Mouse (Mus musculus) G1E-ER4 (cell line): Measurements from ENCODE around the gene Smg7. TPM values are rescaled to one million over a fixed set of nuclear protein-coding genes. Genes with fewer than 3 reads are reported as not detected.

ENCODE experiments used
- GATA1 ChIP-seq: IDR thresholded peaks from one replicate; pipeline ENCODE4 v1.8.0; 2012; ENCODE audit warnings: low read length, inconsistent platforms
- polyA plus RNA-seq: library from polyadenylated mRNA; stranded (reverse); fragments of >175 nt; gene quantifications from 2 replicates; pipeline ENCODE4 v1.2.3, GENCODE M21; 2012

The Smg7 gene
- polyA plus RNA-seq, 1 experiment: 5.5 TPM

GRCm38 (mm10) chr1:152821746-152822145 is 80.7 kb downstream of the Smg7 start:
- TF ChIP-seq GATA1: no peak

- no peak for TF ChIP-seq GATA1
These were observed 81.3 kb downstream of the Smg7 start for GRCm38 (mm10) chr1:152820911-152821695.

GRCm38 (mm10) chr1:152819558-152819957 is 82.9 kb downstream of the Smg7 start:
- TF ChIP-seq GATA1: no peak

- no peak for TF ChIP-seq GATA1
These were observed 84.7 kb downstream of the Smg7 start for GRCm38 (mm10) chr1:152817794-152818193.

GRCm38 (mm10) chr1:152817027-152817769 is 85.2 kb downstream of the Smg7 start:
- TF ChIP-seq GATA1: no peak

GRCm38 (mm10) chr1:152815265-152815701 is 87.2 kb downstream of the Smg7 start:
- TF ChIP-seq GATA1: no peak

GRCm38 (mm10) chr1:152810533-152811439 is 91.7 kb downstream of the Smg7 start:
- no peak for TF ChIP-seq GATA1

GRCm38 (mm10) chr1:152809541-152810252 is 92.7 kb downstream of the Smg7 start:
- TF ChIP-seq GATA1: no peak

- no peak for TF ChIP-seq GATA1
These were observed 94.1 kb downstream of the Smg7 start for GRCm38 (mm10) chr1:152808392-152808680.

- no peak for TF ChIP-seq GATA1
These were observed 94.6 kb downstream of the Smg7 start for GRCm38 (mm10) chr1:152807619-152808391.

- TF ChIP-seq GATA1: no peak
These were observed 97.5 kb downstream of the Smg7 start for GRCm38 (mm10) chr1:152804907-152805306.

GRCm38 (mm10) chr1:152800633-152801176 is 101.7 kb downstream of the Smg7 start:
- no peak for TF ChIP-seq GATA1

- no peak for TF ChIP-seq GATA1
These were observed 102.5 kb downstream of the Smg7 start, which contains the start of gene Ncf2 for GRCm38 (mm10) chr1:152799897-152800296. TSS of gene Ncf2 (plus strand) at chr1:152800194.

GRCm38 (mm10) chr1:152798125-152798524 is 104.3 kb downstream of the Smg7 start:
- no peak for TF ChIP-seq GATA1

GRCm38 (mm10) chr1:152796683-152797263 is 105.7 kb downstream of the Smg7 start:
- TF ChIP-seq GATA1: no peak
